Mouse (Mus musculus): ENCODE data around the gene Rbm3.

- TF ChIP-seq POLR2A (IDR thresholded peaks at IDR 0.05; ENCODE audit: borderline replicate concordance, insufficient read depth, low read length) (no peak), CTCF (IDR thresholded peaks at IDR 0.05; ENCODE audit: borderline replicate concordance, insufficient read depth, low read depth, low read length) (peak; percentile 7; the same call in 1 of the 2 replicates)
These were observed 44.7 kb downstream of the Rbm3 start for GRCm38 (mm10) chrX:8101017-8101416.
